Mouse (Mus musculus) monocyte, adult 59 days (primary cell): ENCODE results near the gene Gm20809. TPM values are rescaled to one million over a fixed set of nuclear protein-coding genes. Genes with fewer than 3 reads are reported as not detected.

Experiments used
- total RNA-seq, 2 experiments: library from RNA; stranded (reverse); gene quantifications; one replicate each; pipeline ENCODE4 v1.2.4; 2023

Gene Gm20809
- total RNA-seq, result not detected

GRCm38 (mm10) chrY:24454757-24455156 is at the start of gene Gm20809:
Gm20809 (plus strand) TSS chrY:24455057.

